Mouse (Mus musculus) kidney, postnatal 14 days (tissue): ENCODE data around the gene Mgat5b.

ENCODE experiments used
- DNase-seq: peaks from one replicate; pipeline ENCODE4 v3.0.0; 2022; ENCODE audit warnings: mixed read lengths

Mgat5b gene

GRCm38 (mm10) chr11:116982543-116982942 lies 63.9 kb downstream of the Mgat5b start:
- no peak for DNase-seq

- peak; percentile 10 for DNase-seq
These were observed 67.1 kb downstream of the Mgat5b start for GRCm38 (mm10) chr11:116985504-116986385.

GRCm38 (mm10) chr11:116988131-116988530 lies 69.5 kb downstream of the Mgat5b start:
- no peak for DNase-seq

- peak; percentile 40 for DNase-seq
These were observed 71.6 kb downstream of the Mgat5b start for GRCm38 (mm10) chr11:116990231-116990630.

- no peak for DNase-seq
These were observed 72.7 kb downstream of the Mgat5b start for GRCm38 (mm10) chr11:116991410-116991809.

GRCm38 (mm10) chr11:116991964-116992363 lies 73.3 kb downstream of the Mgat5b start:
- DNase-seq = no peak

- peak; percentile 34 for DNase-seq
These were observed 75.5 kb downstream of the Mgat5b start for GRCm38 (mm10) chr11:116994095-116994582.

- no peak for DNase-seq
These were observed 78.3 kb downstream of the Mgat5b start for GRCm38 (mm10) chr11:116996976-116997375.

GRCm38 (mm10) chr11:116998935-116999334 lies 80.3 kb downstream of the Mgat5b start:
- no peak for DNase-seq

GRCm38 (mm10) chr11:117000219-117000618 lies 81.6 kb downstream of the Mgat5b start:
- no peak for DNase-seq

GRCm38 (mm10) chr11:117001789-117002188 lies 83.1 kb downstream of the Mgat5b start:
- no peak for DNase-seq

GRCm38 (mm10) chr11:117003503-117003902 lies 84.8 kb downstream of the Mgat5b start:
- DNase-seq = no peak

- no peak for DNase-seq
These were observed 85.6 kb downstream of the Mgat5b start for GRCm38 (mm10) chr11:117004277-117004676.

- no peak for DNase-seq
These were observed 98.8 kb downstream of the Mgat5b start for GRCm38 (mm10) chr11:117017462-117017861.

- peak; percentile 79 for DNase-seq
These were observed 99.7 kb downstream of the Mgat5b start for GRCm38 (mm10) chr11:117018410-117018809.

- no peak for DNase-seq
These were observed 102.4 kb downstream of the Mgat5b start for GRCm38 (mm10) chr11:117021026-117021425.

- DNase-seq = no peak
These were observed 104.9 kb downstream of the Mgat5b start for GRCm38 (mm10) chr11:117023537-117023936.

GRCm38 (mm10) chr11:117027681-117028080 lies 109.0 kb downstream of the Mgat5b start:
- DNase-seq = no peak

- DNase-seq = no peak
These were observed 110.4 kb downstream of the Mgat5b start for GRCm38 (mm10) chr11:117028861-117029568.

- DNase-seq = no peak
These were observed 110.9 kb downstream of the Mgat5b start for GRCm38 (mm10) chr11:117029569-117029955.

GRCm38 (mm10) chr11:117030018-117030417 lies 111.4 kb downstream of the Mgat5b start:
- DNase-seq = no peak

- no peak for DNase-seq
These were observed 111.9 kb downstream of the Mgat5b start for GRCm38 (mm10) chr11:117030471-117031101.

GRCm38 (mm10) chr11:117031249-117031648 lies 112.6 kb downstream of the Mgat5b start:
- peak; percentile 52 for DNase-seq
